Mouse (Mus musculus) forebrain, embryonic 16.5 days (tissue): Measurements from ENCODE around the gene Ggcx. TPM values are rescaled to one million over a fixed set of nuclear protein-coding genes. Genes with fewer than 3 reads are reported as not detected.

ENCODE experiments used
- ATAC-seq: fragments of 200-750 bp; cut with Nextera tagmentation; 2 replicates; pipeline ENCODE4 v1.8.0; 2017; ENCODE audit warnings: mild to moderate bottlenecking, moderate library complexity
- H3K27ac ChIP-seq: fragments of 300-500 bp; sonication (generic); 2 replicates; pipeline ENCODE4 v1.5.1; 2014; ENCODE audit warnings: low read length, control low read depth
- H3K27me3 ChIP-seq: fragments of 300-500 bp; sonication (generic); replicated peaks from 2 replicates; pipeline ENCODE4 v1.6.1; 2014; ENCODE audit warnings: low read length; ENCODE audit not compliant: control insufficient read depth, insufficient read depth
- H3K36me3 ChIP-seq: fragments of 300-500 bp; sonication (generic); 2 replicates; pipeline ENCODE4 v1.6.1; 2014; ENCODE audit not compliant: control insufficient read depth, insufficient read depth
- H3K4me1 ChIP-seq: fragments of 300-500 bp; sonication (generic); replicated peaks from 2 replicates; pipeline ENCODE4 v1.6.1; 2014; ENCODE audit warnings: low read length; ENCODE audit not compliant: control insufficient read depth, insufficient read depth
- H3K4me2 ChIP-seq: fragments of 300-500 bp; sonication (generic); 2 replicates; pipeline ENCODE4 v1.6.1; 2014; ENCODE audit warnings: mild to moderate bottlenecking, low read length, control low read depth
- H3K4me3 ChIP-seq: fragments of 300-500 bp; sonication (generic); replicated peaks from 2 replicates; pipeline ENCODE4 v1.5.1; 2014; ENCODE audit warnings: mild to moderate bottlenecking, low read length, control low read depth
- H3K9ac ChIP-seq: fragments of 300-500 bp; sonication (generic); replicated peaks from 2 replicates; pipeline ENCODE4 v1.6.1; 2014; ENCODE audit warnings: low read depth, low read length, control low read depth
- H3K9me3 ChIP-seq: fragments of 300-500 bp; sonication (generic); 2 replicates; pipeline ENCODE4 v1.6.1; 2016; ENCODE audit warnings: low read length; ENCODE audit not compliant: control insufficient read depth
- WGBS: fragments of 180-500 bp; shearing (Covaris S2); extraction: QIAGEN DNeasy Blood & Tissue Kit; methylation state at CpG from one replicate; pipeline ENCODE4 v1.1.7; 2014; 5-methylcytosine and 5-hydroxymethylcytosine counted together
- polyA plus RNA-seq: library from polyadenylated mRNA; unstranded; fragments of >200 nt; fragmentation: Nextera tagmentation; extraction: Ambion mirVana; gene quantifications from 2 replicates; pipeline ENCODE4 v1.2.1, GENCODE M21; 2015

Gene Ggcx
- 16.4 and 17.2 TPM in 2 replicates for polyA plus RNA-seq

DNA sequence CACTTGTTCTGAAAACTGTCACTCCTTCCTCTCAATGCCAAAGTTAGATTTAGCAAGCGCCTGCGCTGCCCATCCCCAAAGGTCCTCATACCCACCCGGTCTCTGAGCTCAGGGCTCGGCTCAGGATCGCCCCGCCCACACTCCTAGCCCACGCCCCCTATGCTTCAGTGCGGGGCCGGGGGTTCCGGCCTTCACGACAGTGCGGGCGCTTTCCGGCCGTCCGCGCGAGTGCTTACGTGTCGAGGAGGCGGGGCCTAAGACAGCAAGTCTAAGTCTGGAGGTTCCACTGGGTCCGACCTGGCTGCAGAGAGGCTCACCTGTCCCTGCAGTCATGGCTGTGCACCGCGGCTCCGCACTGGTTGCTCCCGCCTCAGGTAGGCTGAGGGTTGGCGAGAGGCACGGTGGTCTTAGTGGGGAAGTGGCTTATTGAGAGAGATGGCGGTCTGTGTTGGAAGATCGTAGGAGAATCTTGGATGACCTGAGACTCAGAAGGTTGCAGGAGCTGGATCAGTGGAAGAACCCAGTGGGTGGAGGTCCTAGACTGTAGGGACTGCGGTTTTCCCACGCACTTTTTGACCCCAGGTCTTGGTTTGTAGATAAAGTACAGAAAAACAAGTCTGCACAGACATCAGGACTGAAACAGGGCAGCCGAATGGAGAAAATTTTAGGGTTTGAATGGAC is at the start of gene Ggcx:
Ggcx (plus strand) TSS at position 233 of the 681 bp plus-strand sequence.
- Histone ChIP-seq H3K27ac (peak within 1 kb of the TSS; percentile 36; the same call in 1 of the 2 replicates), H3K4me3 (peak within 1 kb of the TSS; percentile 79), H3K36me3 (0 out of 2 replicates have a peak, but pooled peaks cover 2% of the 10 kb centered on the region), H3K9ac (peak within 1 kb of the TSS; percentile 78), H3K27me3 (no peaks in the 10 kb centered on the region), H3K4me2 (peak within 1 kb of the TSS; percentile 79), H3K9me3 (no peaks in the 10 kb centered on the region), H3K4me1 (peaks cover 20% of the 10 kb centered on the region)
- WGBS, result 1% methylated on average over 33 of the region's 33 CpGs
- peak; percentile 97 for ATAC-seq

DNA sequence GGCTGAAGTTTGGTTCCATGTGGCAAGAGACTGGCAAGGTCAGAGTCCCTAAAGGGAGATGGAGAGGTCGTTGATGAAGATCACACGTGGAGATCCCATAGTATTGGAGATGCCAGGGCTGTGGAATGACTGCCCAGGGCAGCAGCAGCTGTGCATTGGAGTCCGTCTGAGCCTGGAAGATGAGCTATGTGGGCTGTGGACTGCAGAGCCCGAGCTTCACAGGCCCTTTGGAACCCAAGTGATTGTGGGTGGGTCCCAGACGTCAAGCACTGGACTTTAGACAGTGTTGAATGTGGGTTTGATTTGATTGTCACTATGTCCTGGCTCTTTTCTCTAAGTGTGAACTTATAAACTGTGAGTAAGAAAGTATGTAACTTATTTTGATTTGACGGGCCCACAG is 49.1 kb upstream of the Ggcx start:
- Histone ChIP-seq H3K27ac (no peak overlapping the region), H3K36me3 (no peaks in the 10 kb centered on the region), H3K27me3 (no peaks in the 10 kb centered on the region), H3K4me3 (no peak overlapping the region), H3K9me3 (no peaks in the 10 kb centered on the region), H3K4me1 (peaks cover 21% of the 10 kb centered on the region), H3K9ac (no peak overlapping the region), H3K4me2 (no peak overlapping the region)
- no peak for ATAC-seq
- WGBS, result 66% methylated on average over 6 of the region's 6 CpGs

DNA sequence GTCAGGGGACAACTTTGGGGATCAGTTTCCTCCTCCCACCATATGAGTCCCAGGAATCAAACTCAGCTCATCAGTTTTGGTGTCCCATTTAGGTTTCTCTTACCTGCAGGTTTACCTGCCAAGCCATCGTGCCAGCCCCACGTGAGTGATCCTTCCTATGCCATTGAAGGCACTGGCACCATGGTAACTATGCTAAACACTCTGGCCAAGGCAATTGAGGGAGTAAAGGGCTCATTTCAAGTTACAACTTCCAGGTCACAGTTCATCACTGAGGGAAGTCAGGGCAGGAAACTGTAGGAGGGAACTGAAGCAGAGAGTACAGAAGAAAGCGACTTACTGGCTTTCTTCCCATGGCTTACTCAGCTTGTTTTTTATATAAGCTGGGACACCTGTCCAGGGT is 47.8 kb upstream of the Ggcx start:
- peaks cover 10% of the 10 kb centered on the region for H3K4me1 ChIP-seq
- H3K4me2 ChIP-seq, result no peak overlapping the region
- H3K27ac ChIP-seq, result no peak overlapping the region
- H3K9ac ChIP-seq, result no peak overlapping the region
- H3K27me3 ChIP-seq, result no peaks in the 10 kb centered on the region
- H3K9me3 ChIP-seq, result no peaks in the 10 kb centered on the region
- H3K4me3 ChIP-seq, result no peak overlapping the region
- H3K36me3 ChIP-seq, result no peaks in the 10 kb centered on the region
- no peak for ATAC-seq
- 71% methylated on average over 3 of the region's 3 CpGs for WGBS

DNA sequence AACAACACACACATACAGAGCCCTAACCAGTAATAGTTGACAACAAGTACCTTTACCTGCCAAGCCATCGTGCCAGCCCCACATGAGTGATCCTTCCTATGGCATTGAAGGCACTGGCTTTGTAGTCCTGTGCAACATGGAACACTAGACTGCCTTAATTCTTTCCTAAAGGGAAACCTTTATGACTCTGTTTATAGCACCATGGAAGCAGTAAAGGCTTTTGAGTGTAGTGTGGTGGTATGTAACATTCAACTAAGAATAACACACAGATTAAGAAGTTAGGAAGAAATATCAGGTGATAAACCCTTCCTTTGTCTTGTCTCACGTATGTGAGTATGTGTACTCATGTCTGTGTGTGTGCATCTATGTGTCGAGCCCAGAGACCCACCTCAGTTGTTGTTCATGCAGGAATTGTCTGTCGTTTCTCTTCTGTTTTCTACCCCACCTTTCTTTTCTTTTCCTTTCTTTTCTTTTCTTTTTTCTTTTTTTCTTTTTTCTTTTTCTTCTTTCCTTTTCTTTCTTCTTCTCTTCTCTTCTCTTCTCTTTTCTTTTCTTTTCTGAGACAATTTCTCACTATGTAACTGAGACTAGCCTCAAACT is 47.2 kb upstream of the Ggcx start, which contains the start of gene Rnf181:
Rnf181 (minus strand) TSS at position 113 of the 600 bp plus-strand sequence.
- no peaks in the 10 kb centered on the region for H3K9me3 ChIP-seq

DNA sequence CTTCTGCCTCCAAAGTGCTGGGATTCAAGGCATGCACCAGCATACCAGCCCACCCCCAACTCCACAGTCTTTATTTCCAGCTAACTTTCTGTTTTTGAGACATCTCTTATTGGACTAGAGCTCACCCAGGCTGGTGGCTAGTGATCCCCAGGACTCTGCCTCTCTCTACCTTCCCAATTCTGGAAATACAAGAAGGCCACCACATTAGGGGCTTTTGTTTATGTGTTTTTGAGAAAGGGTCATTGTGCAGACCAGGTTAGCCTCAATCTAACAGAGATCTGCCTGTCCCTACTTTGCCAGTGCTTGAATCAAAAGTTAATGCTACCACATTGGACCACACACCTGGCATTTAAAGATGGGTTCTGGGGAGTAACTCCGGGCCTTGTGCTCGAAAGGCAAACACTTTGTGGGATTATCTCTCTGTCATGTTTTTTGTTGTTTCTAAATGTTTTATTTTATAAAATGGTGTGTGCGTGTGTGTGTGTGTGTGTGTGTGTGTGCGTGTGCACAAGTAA is 46.6 kb upstream of the Ggcx start:
- H3K4me1 ChIP-seq, result peaks cover 5% of the 10 kb centered on the region; the same call in 1 of the 2 replicates
- no peak for ATAC-seq
- H3K4me2 ChIP-seq, result no peak overlapping the region
- no peak overlapping the region for H3K27ac ChIP-seq
- H3K4me3 ChIP-seq, result no peak overlapping the region
- no peaks in the 10 kb centered on the region for H3K9me3 ChIP-seq
- no peak overlapping the region for H3K9ac ChIP-seq
- WGBS, result 77% methylated on average over 4 of the region's 4 CpGs
- H3K27me3 ChIP-seq, result no peaks in the 10 kb centered on the region
- H3K36me3 ChIP-seq, result no peaks in the 10 kb centered on the region

More for the DNA sequence above, 47.2 kb upstream of the Ggcx start, which contains the start of gene Rnf181:
- no peaks in the 10 kb centered on the region for H3K36me3 ChIP-seq
- no peak within 1 kb of the TSS for H3K4me3 ChIP-seq
- H3K4me2 ChIP-seq, result no peak within 1 kb of the TSS
- H3K9ac ChIP-seq, result no peak within 1 kb of the TSS
- peaks cover 5% of the 10 kb centered on the region; the same call in 1 of the 2 replicates for H3K4me1 ChIP-seq
- no peak for ATAC-seq
- H3K27me3 ChIP-seq, result no peaks in the 10 kb centered on the region
- WGBS, result 74% methylated on average over 4 of the region's 4 CpGs
- H3K27ac ChIP-seq, result no peak within 1 kb of the TSS

DNA sequence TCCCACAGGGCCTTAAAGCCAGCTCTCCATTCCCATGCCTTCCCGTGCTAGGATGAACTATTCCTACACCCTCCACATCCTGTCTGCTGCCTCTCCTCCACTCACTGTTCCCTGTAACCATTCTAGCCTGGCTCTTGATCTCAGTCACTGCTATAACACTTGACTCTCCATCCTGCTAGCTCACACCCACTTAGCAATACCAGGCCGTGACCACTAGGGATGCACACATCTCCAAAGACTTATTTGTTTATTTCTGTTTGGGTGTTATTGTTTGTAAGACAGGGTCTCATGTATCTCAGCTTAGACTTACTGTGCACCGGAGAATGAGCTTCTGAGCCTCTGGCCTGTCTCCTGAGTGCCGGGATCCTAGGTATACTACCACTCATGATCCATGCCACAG is 44.6 kb upstream of the Ggcx start:
- no peaks in the 10 kb centered on the region for H3K27me3 ChIP-seq
- H3K36me3 ChIP-seq, result no peaks in the 10 kb centered on the region
- no peaks in the 10 kb centered on the region for H3K4me1 ChIP-seq
- H3K27ac ChIP-seq, result no peak overlapping the region
- ATAC-seq, result no peak
- no peaks in the 10 kb centered on the region for H3K9me3 ChIP-seq
- no peak overlapping the region for H3K9ac ChIP-seq
- no peak overlapping the region for H3K4me3 ChIP-seq
- no peak overlapping the region for H3K4me2 ChIP-seq
- WGBS, result 79% methylated on average over 4 of the region's 4 CpGs

DNA sequence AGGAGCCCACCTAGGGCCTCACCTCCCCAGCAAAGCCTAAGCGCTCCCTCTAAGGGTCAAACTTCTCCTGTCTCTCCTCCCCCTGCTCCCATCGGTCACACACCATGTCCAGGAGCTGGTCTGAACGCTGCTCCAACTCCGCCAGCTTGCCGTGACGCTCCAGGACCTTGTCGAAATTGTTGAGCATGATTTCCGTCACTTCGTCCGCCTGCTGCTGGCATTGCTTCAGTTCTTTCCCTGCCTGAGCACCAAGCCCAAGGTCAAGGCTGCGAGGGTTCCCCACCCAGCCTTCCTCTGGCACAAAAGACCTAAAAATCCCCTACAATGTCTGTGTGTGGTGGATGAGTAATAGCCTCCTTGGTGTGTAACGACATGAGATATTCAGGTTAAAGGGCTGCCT is 44.0 kb upstream of the Ggcx start:
- Histone ChIP-seq H3K9ac (no peak overlapping the region), H3K4me2 (no peak overlapping the region), H3K4me3 (no peak overlapping the region), H3K4me1 (no peaks in the 10 kb centered on the region), H3K27me3 (no peaks in the 10 kb centered on the region), H3K27ac (no peak overlapping the region), H3K9me3 (no peaks in the 10 kb centered on the region), H3K36me3 (no peaks in the 10 kb centered on the region)
- ATAC-seq, result no peak
- 78% methylated on average over 12 of the region's 12 CpGs for WGBS

DNA sequence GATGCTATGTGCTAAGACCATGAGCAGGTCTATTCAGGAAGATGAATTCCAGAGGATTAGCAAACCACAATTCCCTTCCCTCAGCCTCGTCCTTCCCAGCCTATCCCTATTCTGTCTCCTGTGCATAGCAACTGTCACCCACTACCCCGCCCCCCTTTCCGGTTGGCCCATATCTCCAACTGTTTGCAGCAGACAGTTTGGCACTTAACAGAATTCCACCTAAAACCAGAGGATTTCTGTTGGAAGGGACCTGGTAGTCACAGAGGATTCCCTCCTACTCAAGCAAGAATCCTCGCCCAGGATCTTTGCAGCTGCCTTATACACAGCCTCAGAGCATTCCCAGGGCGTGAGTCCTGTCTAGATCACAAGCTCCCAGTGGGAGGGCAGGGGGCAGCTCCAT is 43.0 kb upstream of the Ggcx start:
- Histone ChIP-seq H3K4me3 (no peak overlapping the region), H3K27ac (no peak overlapping the region), H3K36me3 (no peaks in the 10 kb centered on the region), H3K4me2 (no peak overlapping the region), H3K9me3 (no peaks in the 10 kb centered on the region), H3K9ac (no peak overlapping the region), H3K4me1 (no peaks in the 10 kb centered on the region), H3K27me3 (no peaks in the 10 kb centered on the region)
- 36% methylated on average over 5 of the region's 5 CpGs for WGBS
- no peak for ATAC-seq

DNA sequence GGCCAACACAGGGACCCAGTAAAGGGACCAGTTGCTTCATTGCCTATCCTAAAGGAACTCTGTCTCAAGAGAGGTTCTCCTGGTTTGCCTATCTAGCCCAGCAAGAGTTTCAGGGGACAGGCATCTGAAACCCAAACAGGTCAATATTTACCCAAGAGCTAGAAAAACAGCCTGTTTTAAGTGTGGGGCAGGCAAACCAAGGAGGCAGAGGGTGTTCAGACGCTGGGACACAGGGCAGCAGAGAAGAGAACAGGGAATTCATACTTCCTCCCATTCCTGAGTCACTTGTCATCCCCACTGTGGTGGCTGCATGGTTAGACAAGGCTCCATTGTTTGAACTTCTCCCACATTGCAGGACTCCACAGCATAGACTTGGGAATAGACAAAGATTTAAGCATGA is 42.5 kb upstream of the Ggcx start:
- Histone ChIP-seq H3K9ac (no peak overlapping the region), H3K4me2 (no peak overlapping the region)
- 50% methylated on average over 1 of the region's 1 CpGs for WGBS

More for the DNA sequence above, 42.5 kb upstream of the Ggcx start:
- no peak for ATAC-seq
- Histone ChIP-seq H3K9me3 (no peaks in the 10 kb centered on the region), H3K4me3 (no peak overlapping the region), H3K27ac (no peak overlapping the region), H3K27me3 (no peaks in the 10 kb centered on the region), H3K4me1 (no peaks in the 10 kb centered on the region), H3K36me3 (no peaks in the 10 kb centered on the region)
